Mouse (Mus musculus) C2C12 (cell line): ENCODE measurements around the gene Ofcc1. TPM values are rescaled to one million over a fixed set of nuclear protein-coding genes. Genes with fewer than 3 reads are reported as not detected.

Source experiments
- H3K27me3 ChIP-seq: one replicate; pipeline ENCODE4 v1.6.1; 2011; ENCODE audit not compliant: control insufficient read depth, insufficient read depth, insufficient read length
- H3K36me3 ChIP-seq: one replicate; pipeline ENCODE4 v1.6.1; 2011; ENCODE audit not compliant: control insufficient read depth, insufficient read depth
- H3K4me3 ChIP-seq: one replicate; pipeline ENCODE4 v1.5.1; 2011; ENCODE audit warnings: mild to moderate bottlenecking, control low read depth; ENCODE audit not compliant: poor library complexity, insufficient read depth, severe bottlenecking
- H3K79me2 ChIP-seq: one replicate; pipeline ENCODE4 v1.6.1; 2011; ENCODE audit not compliant: control insufficient read depth, insufficient read depth
- H3K79me3 ChIP-seq: one replicate; pipeline ENCODE4 v1.6.1; 2011; ENCODE audit warnings: low read depth, control low read depth
- H3ac ChIP-seq: one replicate; pipeline ENCODE3; 2011; ENCODE audit warnings: low read depth; ENCODE audit not compliant: control insufficient read depth, insufficient read length
- CEBPB ChIP-seq: IDR thresholded peaks from one replicate; pipeline ENCODE4 v1.6.1; 2011; ENCODE audit warnings: low read depth, mild to moderate bottlenecking, control low read depth, moderate library complexity
- CTCF ChIP-seq: IDR thresholded peaks from one replicate; pipeline ENCODE4 v1.5.1; 2011; ENCODE audit not compliant: control insufficient read depth, insufficient read depth, insufficient read length
- FOSL1 ChIP-seq: IDR thresholded peaks from one replicate; pipeline ENCODE4 v1.8.0; 2011; ENCODE audit warnings: mild to moderate bottlenecking, low read length; ENCODE audit not compliant: poor library complexity, insufficient read depth, severe bottlenecking
- MAX ChIP-seq: IDR thresholded peaks from one replicate; pipeline ENCODE4 v1.6.1; 2011; ENCODE audit warnings: mild to moderate bottlenecking, control low read depth
- MYOD1 ChIP-seq: IDR thresholded peaks from one replicate; pipeline ENCODE4 v1.6.1; 2011; ENCODE audit warnings: low read depth; ENCODE audit not compliant: control insufficient read depth, insufficient read length
- MYOG ChIP-seq: IDR thresholded peaks from one replicate; pipeline ENCODE4 v1.6.1; 2011; ENCODE audit not compliant: control insufficient read depth, insufficient read length; ENCODE audit errors: extremely low read depth
- USF1 ChIP-seq: IDR thresholded peaks from one replicate; pipeline ENCODE4 v1.6.1; 2011; ENCODE audit warnings: low read depth, mild to moderate bottlenecking, control low read depth, moderate library complexity
- polyA plus RNA-seq: library from polyadenylated mRNA; unstranded; fragments of >200 nt; fragmentation: generic; extraction: Trizol; gene quantifications from one replicate; pipeline ENCODE4 v1.2.1, GENCODE M21; 2012; ENCODE audit warnings: missing spikeins

Gene Ofcc1
- polyA plus RNA-seq, 1 experiment = not detected

GRCm38 (mm10) chr13:39968349-39969016, 392.8 kb downstream of the Ofcc1 start:
- H3K79me2 ChIP-seq = no peaks in the 10 kb centered on the region
- H3ac ChIP-seq = no peak overlapping the region
- no peaks in the 10 kb centered on the region for H3K36me3 ChIP-seq
- H3K79me3 ChIP-seq = no peaks in the 10 kb centered on the region
- no peak overlapping the region for H3K4me3 ChIP-seq
- no peak for TF ChIP-seq MAX
- TF ChIP-seq FOSL1 = no peak
- H3K27me3 ChIP-seq = no peaks in the 10 kb centered on the region

- TF ChIP-seq MYOG (no peak), CTCF (no peak), MAX (no peak), CEBPB (no peak), MYOD1 (no peak), FOSL1 (no peak), USF1 (no peak)
- Histone ChIP-seq H3ac (no peak overlapping the region), H3K79me2 (no peaks in the 10 kb centered on the region), H3K4me3 (no peak overlapping the region), H3K27me3 (no peaks in the 10 kb centered on the region), H3K79me3 (no peaks in the 10 kb centered on the region), H3K36me3 (no peaks in the 10 kb centered on the region)
Measured at GRCm38 (mm10) chr13:39957226-39957625, 404.0 kb downstream of the Ofcc1 start.

DNA sequence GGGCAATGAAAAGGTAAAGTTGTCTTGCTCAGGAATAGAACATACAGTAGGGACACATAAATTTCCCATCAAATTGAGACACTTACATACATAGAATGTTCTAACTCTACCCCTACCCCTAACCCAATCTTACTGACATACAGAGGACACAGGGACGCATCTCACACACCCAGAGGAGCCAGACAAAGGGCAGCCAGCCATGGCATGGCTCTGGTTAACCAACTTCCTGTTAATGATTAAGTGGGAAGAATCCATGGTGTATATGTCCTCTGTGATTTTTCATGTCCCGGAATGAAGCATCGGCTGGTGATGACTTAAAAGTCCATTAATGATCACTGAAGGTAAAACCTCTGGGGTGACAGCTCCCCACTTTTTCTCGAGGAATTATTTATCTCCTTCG, 405.2 kb downstream of the Ofcc1 start:
- TF ChIP-seq MYOG = no peak
- TF ChIP-seq MAX = no peak
- TF ChIP-seq MYOD1 = no peak
- H3K79me2 ChIP-seq = no peaks in the 10 kb centered on the region
- H3ac ChIP-seq = no peak overlapping the region

More for the DNA sequence above, 405.2 kb downstream of the Ofcc1 start:
- Histone ChIP-seq H3K4me3 (no peak overlapping the region), H3K79me3 (no peaks in the 10 kb centered on the region), H3K27me3 (no peaks in the 10 kb centered on the region), H3K36me3 (no peaks in the 10 kb centered on the region)
